Mouse (Mus musculus) small intestine, adult 2 months (tissue): ENCODE data around the gene Sptbn4. TPM values are rescaled to one million over a fixed set of nuclear protein-coding genes. Genes with fewer than 3 reads are reported as not detected.
A peak's percentile ranks its signal among the peaks of the same experiment; 100 is the strongest.

Experiments used
- H3K27ac ChIP-seq: fragments of 200-500 bp; 2 replicates; pipeline ENCODE4 v1.5.1; 2012; ENCODE audit warnings: low read depth, low read length, control low read depth, inconsistent platforms; ENCODE audit not compliant: insufficient read depth
- H3K27me3 ChIP-seq: fragments of 200-500 bp; 2 replicates; pipeline ENCODE4 v1.6.1; 2012; ENCODE audit warnings: mild to moderate bottlenecking, moderate library complexity, low read length, inconsistent platforms; ENCODE audit not compliant: control insufficient read depth, insufficient read depth
- H3K36me3 ChIP-seq: fragments of 200-500 bp; 2 replicates; pipeline ENCODE4 v1.6.1; 2012; ENCODE audit warnings: mild to moderate bottlenecking, low read length, control low read depth, inconsistent platforms; ENCODE audit not compliant: control insufficient read depth, insufficient read depth
- H3K4me1 ChIP-seq: fragments of 200-500 bp; 2 replicates; pipeline ENCODE4 v1.6.1; 2012; ENCODE audit warnings: low read length, inconsistent platforms, mixed read lengths; ENCODE audit not compliant: control insufficient read depth, insufficient read depth, insufficient read length
- H3K4me3 ChIP-seq: fragments of 200-500 bp; 2 replicates; pipeline ENCODE4 v1.5.1; 2012; ENCODE audit warnings: low read depth, mild to moderate bottlenecking, control low read depth, inconsistent platforms, low read length, moderate library complexity
- CTCF ChIP-seq: fragments of 200-500 bp; IDR thresholded peaks from 2 replicates; pipeline ENCODE4 v1.5.1; 2012; ENCODE audit warnings: low read depth, mild to moderate bottlenecking, control low read depth, inconsistent platforms, low read length, moderate library complexity, mixed read lengths; ENCODE audit not compliant: insufficient replicate concordance, insufficient read length; ENCODE audit errors: extremely low read depth
- POLR2A ChIP-seq: fragments of 200-500 bp; IDR thresholded peaks from 2 replicates; pipeline ENCODE4 v1.6.1; 2012; ENCODE audit warnings: low read depth, mild to moderate bottlenecking, control low read depth, inconsistent platforms, low read length, moderate library complexity
- WGBS: fragments of 180-500 bp; shearing (Covaris S2); methylation state at CpG from one replicate; pipeline ENCODE4 v1.1.7; 2018; 5-methylcytosine and 5-hydroxymethylcytosine counted together
- polyA plus RNA-seq: library from polyadenylated mRNA; depleted of rRNA; stranded (reverse); fragments of >200 nt; gene quantifications from 2 replicates; pipeline ENCODE4 v1.2.3, GENCODE M21; 2012

Gene Sptbn4
- polyA plus RNA-seq, 1 experiment, result 0.19 TPM

DNA sequence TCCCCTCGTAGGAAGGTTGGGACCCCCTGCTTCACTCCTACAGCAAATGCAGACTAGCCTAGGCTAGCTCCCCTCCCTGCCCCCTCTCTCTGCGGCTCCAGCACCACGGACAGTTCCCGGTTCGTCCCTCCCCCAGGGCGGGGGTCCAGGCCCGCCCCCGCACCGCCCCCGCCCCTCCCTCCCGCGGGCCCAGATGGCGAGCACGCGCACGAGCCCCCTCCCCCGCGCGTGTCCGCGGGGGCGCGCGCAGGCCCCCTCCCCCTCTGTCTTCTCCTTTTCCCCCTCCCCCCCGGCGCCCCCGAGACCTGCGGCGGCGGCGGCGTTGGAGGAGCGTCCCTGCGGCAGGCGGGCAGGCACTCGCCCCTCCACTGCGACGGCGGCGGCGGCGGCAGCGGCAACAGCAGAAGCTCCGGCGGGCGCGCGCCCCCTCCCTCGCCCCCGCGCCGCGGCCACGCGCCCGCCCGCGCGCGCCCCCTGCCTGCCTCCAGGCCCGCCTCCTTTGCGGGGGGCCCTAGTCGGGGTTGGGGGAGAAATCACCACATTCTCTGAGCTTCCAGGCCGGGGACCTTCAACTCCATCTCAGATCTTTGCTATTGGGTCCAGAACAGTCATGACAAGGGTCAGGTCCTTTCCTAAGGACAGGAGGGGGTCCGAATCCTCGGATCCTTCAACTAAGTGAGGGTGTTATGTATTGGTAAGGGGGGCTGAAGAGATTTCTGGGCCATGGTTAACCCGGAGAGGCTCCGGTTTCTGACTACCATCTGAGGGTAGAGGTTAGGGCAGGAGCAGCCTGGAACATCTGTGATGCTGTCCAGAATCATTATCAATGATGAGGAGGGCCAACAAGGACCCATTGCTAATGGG lies 51.1 kb downstream of the Sptbn4 start:
- H3K27ac ChIP-seq, result no peak overlapping the region
- no peak overlapping the region for H3K4me3 ChIP-seq
- H3K36me3 ChIP-seq, result no peaks in the 10 kb centered on the region
- no peaks in the 10 kb centered on the region for H3K4me1 ChIP-seq
- WGBS, result 3% methylated on average over 36 of the region's 68 CpGs
- peaks cover 30% of the 10 kb centered on the region for H3K27me3 ChIP-seq
- no peak for TF ChIP-seq POLR2A
- no peak for TF ChIP-seq CTCF

DNA sequence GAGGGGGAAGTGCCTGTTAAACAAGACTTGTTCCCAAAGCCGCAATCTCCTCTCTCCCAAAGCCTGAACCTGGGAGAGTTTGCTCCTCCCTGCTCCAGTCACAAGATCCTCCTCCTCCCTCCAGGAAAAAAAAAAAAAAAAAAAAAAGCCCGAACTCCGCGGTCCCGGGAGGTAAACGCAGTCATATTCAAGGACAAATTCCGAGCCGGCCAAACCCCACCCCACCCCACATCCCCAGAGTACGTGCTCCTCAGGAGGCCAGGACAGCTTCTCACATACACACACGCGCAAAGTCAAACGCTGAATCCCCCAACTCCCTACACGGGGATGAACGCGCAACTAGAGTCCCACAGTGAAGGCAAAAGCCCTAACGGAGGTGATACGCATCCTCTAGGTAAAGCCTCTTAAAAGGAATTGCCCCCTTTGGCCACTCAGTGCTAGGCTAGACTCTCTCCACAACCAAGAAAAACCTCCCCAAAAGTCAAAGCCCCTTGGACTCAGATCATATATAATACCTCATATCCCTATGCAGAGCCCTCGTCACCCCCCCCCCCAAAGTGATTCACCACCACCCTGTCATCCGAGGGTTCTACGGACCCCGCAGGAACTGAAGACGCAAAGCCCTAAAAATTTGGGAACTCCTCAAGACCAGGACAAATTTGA lies 51.8 kb downstream of the Sptbn4 start:
- no peaks in the 10 kb centered on the region for H3K4me1 ChIP-seq
- H3K4me3 ChIP-seq, result no peak overlapping the region
- 2% methylated on average over 22 of the region's 22 CpGs for WGBS
- no peak overlapping the region for H3K27ac ChIP-seq
- no peaks in the 10 kb centered on the region for H3K36me3 ChIP-seq
- TF ChIP-seq CTCF (no peak), POLR2A (no peak)
- H3K27me3 ChIP-seq, result peaks cover 34% of the 10 kb centered on the region

DNA sequence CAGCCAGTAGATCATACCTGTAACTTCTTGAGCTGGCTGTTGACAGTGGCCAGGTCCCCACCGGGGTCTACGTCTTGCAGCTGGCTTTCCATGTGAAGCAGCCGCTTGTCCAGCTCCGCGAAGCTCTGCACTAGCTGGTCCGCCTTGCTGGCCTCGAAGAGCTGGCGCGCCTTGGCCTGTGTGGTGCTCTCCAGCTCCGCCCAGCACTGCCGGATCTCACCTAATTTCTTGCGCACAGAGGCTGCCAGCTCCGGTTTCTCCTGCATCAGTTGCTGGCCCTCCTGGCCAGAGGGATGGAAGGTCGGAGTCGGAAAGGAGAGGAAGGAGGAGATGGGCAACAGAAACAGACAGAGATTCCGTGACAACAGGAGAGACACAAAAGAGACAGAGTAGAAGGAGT lies 56.1 kb downstream of the Sptbn4 start:
- 40% methylated on average over 16 of the region's 16 CpGs for WGBS
- Histone ChIP-seq H3K27ac (no peak overlapping the region), H3K4me1 (no peaks in the 10 kb centered on the region), H3K4me3 (no peak overlapping the region), H3K27me3 (peaks cover 24% of the 10 kb centered on the region), H3K36me3 (no peaks in the 10 kb centered on the region)
- TF ChIP-seq POLR2A (no peak), CTCF (no peak)

DNA sequence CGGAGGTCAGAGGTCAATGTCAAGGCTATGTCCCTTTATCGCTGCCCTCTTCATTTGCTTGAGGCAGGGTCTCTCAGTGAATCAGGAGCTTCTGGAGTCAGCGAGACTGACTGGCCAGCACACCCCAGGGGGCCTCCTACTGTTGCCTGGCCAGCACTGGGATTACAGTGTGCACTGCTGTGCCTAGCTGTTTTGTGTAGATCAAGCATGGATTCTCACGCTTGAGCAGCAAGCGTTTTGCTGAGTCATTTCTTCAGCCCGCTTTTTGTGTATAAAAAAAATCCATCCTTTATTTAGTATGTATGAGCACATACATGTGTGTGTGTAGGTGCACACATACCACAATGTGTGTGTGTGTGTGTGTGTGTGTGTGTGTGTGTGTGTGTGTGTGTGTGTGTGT lies 58.3 kb downstream of the Sptbn4 start:
- H3K4me1 ChIP-seq, result no peaks in the 10 kb centered on the region
- no peak overlapping the region for H3K4me3 ChIP-seq
- no peak overlapping the region for H3K27ac ChIP-seq
- 51% methylated on average over 6 of the region's 6 CpGs for WGBS
- no peaks in the 10 kb centered on the region for H3K36me3 ChIP-seq
- H3K27me3 ChIP-seq, result peaks cover 8% of the 10 kb centered on the region; the same call in 1 of the 2 replicates
- TF ChIP-seq CTCF, result no peak
- no peak for TF ChIP-seq POLR2A

DNA sequence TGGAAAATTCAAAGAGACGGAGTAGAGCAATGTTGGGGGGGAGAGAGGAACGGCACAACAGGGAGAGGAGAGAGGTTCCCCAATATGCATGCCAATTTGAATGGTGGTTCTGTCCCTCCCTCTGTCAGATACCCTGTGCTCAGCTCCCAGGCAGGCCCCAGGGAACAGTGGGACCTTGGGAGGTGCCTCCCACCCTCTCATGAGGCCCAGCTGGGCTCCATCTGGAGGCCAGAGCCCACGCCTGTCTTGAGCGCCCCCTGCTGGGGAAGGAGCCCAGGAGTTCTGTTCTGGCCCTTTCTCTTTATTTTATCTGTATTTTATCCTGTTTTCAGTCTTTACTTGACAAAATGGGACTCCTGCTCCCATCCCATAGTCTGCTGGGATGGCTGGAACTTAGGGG lies 62.8 kb downstream of the Sptbn4 start:
- TF ChIP-seq POLR2A, result no peak
- TF ChIP-seq CTCF, result peak; percentile 89
- WGBS, result 40% methylated on average over 4 of the region's 4 CpGs

DNA sequence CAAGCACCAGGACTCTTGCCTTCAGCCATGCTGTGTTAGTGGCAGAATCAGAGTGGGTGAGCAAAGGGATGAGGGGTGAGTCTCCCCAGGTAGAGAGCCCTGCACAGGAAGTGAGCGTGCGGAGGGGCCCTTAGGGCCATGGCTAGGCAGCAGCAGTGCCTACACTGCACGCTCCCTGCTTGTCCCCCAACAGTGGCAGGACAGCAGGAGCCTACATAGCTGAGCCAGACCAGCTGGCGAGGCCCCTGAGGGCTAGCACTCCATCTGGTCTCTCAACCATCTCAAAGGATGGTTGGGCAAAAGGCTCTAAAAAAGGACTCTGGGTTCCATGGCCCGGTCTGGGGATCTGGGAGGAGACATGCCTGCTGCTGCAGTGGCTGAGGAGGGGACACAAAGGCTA lies 63.4 kb downstream of the Sptbn4 start:
- WGBS, result 79% methylated on average over 5 of the region's 5 CpGs
- TF ChIP-seq POLR2A (no peak), CTCF (no peak)
- H3K36me3 ChIP-seq, result no peaks in the 10 kb centered on the region
- H3K4me1 ChIP-seq, result no peaks in the 10 kb centered on the region
- no peaks in the 10 kb centered on the region for H3K27me3 ChIP-seq
- no peak overlapping the region for H3K27ac ChIP-seq
- H3K4me3 ChIP-seq, result no peak overlapping the region

More for the DNA sequence above, 62.8 kb downstream of the Sptbn4 start:
- Histone ChIP-seq H3K27ac (no peak overlapping the region), H3K27me3 (no peaks in the 10 kb centered on the region), H3K36me3 (no peaks in the 10 kb centered on the region), H3K4me1 (no peaks in the 10 kb centered on the region), H3K4me3 (no peak overlapping the region)

DNA sequence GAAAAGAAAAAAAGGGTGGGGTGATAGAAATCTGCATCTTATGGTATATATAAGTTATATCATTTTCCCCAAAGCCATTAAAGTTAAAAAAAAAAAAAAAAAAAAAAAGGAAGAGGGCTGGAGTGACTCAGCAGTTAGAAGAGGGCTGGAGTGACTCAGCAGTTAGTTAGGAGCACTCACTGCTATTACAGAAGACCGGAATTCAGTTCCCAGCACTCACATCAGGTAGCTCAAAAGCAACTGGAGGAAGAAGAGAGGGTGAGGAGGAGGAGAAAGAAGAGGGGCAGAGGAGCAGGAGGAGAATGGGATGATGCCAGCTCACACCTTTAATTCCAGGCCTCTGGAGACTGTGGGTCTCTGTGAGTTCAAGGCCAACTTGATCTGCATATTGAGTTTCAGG lies 64.3 kb downstream of the Sptbn4 start:
- Histone ChIP-seq H3K27ac (no peak overlapping the region), H3K4me3 (no peak overlapping the region), H3K4me1 (no peaks in the 10 kb centered on the region), H3K36me3 (no peaks in the 10 kb centered on the region), H3K27me3 (0 out of 2 replicates have a peak, but pooled peaks cover 3% of the 10 kb centered on the region)
- TF ChIP-seq POLR2A, result no peak
- TF ChIP-seq CTCF, result no peak
- 76% methylated on average over 1 of the region's 1 CpGs for WGBS
